Mouse (Mus musculus) neural tube, embryonic 12.5 days (tissue): ENCODE results near the gene Snx27. TPM values are rescaled to one million over a fixed set of nuclear protein-coding genes. Genes with fewer than 3 reads are reported as not detected.

Experiments used
- ATAC-seq: fragments of 200-750 bp; cut with Nextera tagmentation; 2 replicates; pipeline ENCODE4 v1.8.0; 2017; ENCODE audit warnings: low read depth, mild to moderate bottlenecking, moderate TSS enrichment, moderate library complexity; ENCODE audit not compliant: low FRiP score
- H3K27ac ChIP-seq: fragments of 300-500 bp; sonication (generic); 2 replicates; pipeline ENCODE4 v1.5.1; 2016
- H3K27me3 ChIP-seq: fragments of 300-500 bp; sonication (generic); replicated peaks from 2 replicates; pipeline ENCODE4 v1.6.1; 2016; ENCODE audit warnings: mild to moderate bottlenecking
- H3K36me3 ChIP-seq: fragments of 300-500 bp; sonication (generic); 2 replicates; pipeline ENCODE4 v1.6.1; 2016; ENCODE audit warnings: mild to moderate bottlenecking
- H3K4me1 ChIP-seq: fragments of 300-500 bp; sonication (generic); 2 replicates; pipeline ENCODE4 v1.6.1; 2016
- H3K4me2 ChIP-seq: fragments of 300-500 bp; sonication (generic); replicated peaks from 2 replicates; pipeline ENCODE4 v1.6.1; 2016; ENCODE audit warnings: mild to moderate bottlenecking
- H3K4me3 ChIP-seq: fragments of 300-500 bp; sonication (generic); 2 replicates; pipeline ENCODE4 v1.5.1; 2016
- H3K9ac ChIP-seq: fragments of 300-500 bp; sonication (generic); 2 replicates; pipeline ENCODE4 v1.6.1; 2016; ENCODE audit warnings: mild to moderate bottlenecking
- H3K9me3 ChIP-seq: fragments of 300-500 bp; sonication (generic); 2 replicates; pipeline ENCODE4 v1.6.1; 2016; ENCODE audit warnings: mild to moderate bottlenecking
- WGBS: fragments of 180-500 bp; shearing (Covaris S2); methylation state at CpG from one replicate; pipeline ENCODE4 v1.1.7; 2016; 5-methylcytosine and 5-hydroxymethylcytosine counted together
- polyA plus RNA-seq: library from polyadenylated mRNA; unstranded; fragments of >200 nt; fragmentation: Nextera tagmentation; extraction: Ambion mirVana; gene quantifications from 2 replicates; pipeline ENCODE4 v1.2.1, GENCODE M21; 2016

The Snx27 gene
- polyA plus RNA-seq, 1 experiment from 2014 or later, result 66.9 TPM

- Histone ChIP-seq H3K9ac (no peak overlapping the region; the same call in 1 of the 2 replicates), H3K4me1 (peaks cover 68% of the 10 kb centered on the region), H3K9me3 (no peaks in the 10 kb centered on the region), H3K27me3 (peaks cover 6% of the 10 kb centered on the region; the same call in 1 of the 2 replicates), H3K4me3 (no peak overlapping the region), H3K36me3 (peaks cover 47% of the 10 kb centered on the region), H3K4me2 (peak overlapping the region; percentile 55), H3K27ac (peak overlapping the region; percentile 71)
- ATAC-seq, result peak; percentile 94
- WGBS, result 11% methylated on average over 20 of the region's 20 CpGs
Measured at GRCm38 (mm10) chr3:94483790-94484439, 98.6 kb downstream of the Snx27 start.

GRCm38 (mm10) chr3:94482764-94483385 lies 99.6 kb downstream of the Snx27 start:
- Histone ChIP-seq H3K27ac (peak overlapping the region; percentile 71), H3K27me3 (peaks cover 6% of the 10 kb centered on the region; the same call in 1 of the 2 replicates), H3K36me3 (peaks cover 37% of the 10 kb centered on the region), H3K4me2 (peak overlapping the region; percentile 55), H3K9ac (no peak overlapping the region), H3K9me3 (no peaks in the 10 kb centered on the region), H3K4me1 (peaks cover 71% of the 10 kb centered on the region), H3K4me3 (no peak overlapping the region)
- ATAC-seq, result no peak
- WGBS, result 86% methylated on average over 17 of the region's 17 CpGs

- H3K4me3 ChIP-seq, result no peak overlapping the region
- WGBS, result 71% methylated on average over 4 of the region's 4 CpGs
- peaks cover 6% of the 10 kb centered on the region; the same call in 1 of the 2 replicates for H3K27me3 ChIP-seq
- H3K4me1 ChIP-seq, result peaks cover 73% of the 10 kb centered on the region
- peaks cover 23% of the 10 kb centered on the region; the same call in 1 of the 2 replicates for H3K36me3 ChIP-seq
- ATAC-seq, result no peak
- peak overlapping the region; percentile 82 for H3K4me2 ChIP-seq
- H3K9me3 ChIP-seq, result no peaks in the 10 kb centered on the region
- no peak overlapping the region for H3K27ac ChIP-seq
- H3K9ac ChIP-seq, result no peak overlapping the region
Measured at GRCm38 (mm10) chr3:94481429-94481828, 101.1 kb downstream of the Snx27 start.

DNA sequence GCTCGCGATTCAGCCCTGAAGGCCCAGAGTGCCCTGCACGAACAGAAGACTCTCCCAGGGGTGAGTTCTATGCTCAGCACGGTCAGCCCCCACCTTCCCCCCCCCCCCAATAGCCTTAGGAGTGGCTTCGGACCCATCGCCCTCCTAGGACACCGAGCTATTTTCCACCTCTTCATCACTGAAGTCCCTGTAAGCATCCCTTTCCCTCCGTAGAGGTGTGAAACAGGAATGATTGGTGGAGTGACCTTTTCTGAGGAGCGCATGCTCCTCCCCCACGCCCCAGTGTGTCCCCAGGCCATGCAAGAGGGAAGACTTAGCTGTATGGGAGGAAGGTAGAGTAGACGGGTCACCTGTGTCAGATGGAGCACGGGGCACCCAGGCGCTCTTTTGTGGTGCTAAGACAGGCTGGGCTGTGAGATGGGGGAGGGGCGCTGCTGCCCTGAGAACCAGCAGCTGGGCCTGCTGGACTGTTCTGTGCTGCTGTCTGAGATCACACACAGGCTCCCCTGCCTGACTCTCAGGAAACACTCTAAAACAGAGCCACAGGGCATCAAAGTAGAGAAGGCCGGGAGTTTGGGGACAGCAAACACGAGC lies 102.1 kb downstream of the Snx27 start, which contains the start of gene Riiad1:
Gene Riiad1, minus strand, starts transcription at position 51 of the 594 bp plus-strand sequence.
- H3K27ac ChIP-seq, result 0 out of 2 replicates have a peak within 1 kb of the TSS, but pooled peaks have one; percentile 54
- peaks cover 15% of the 10 kb centered on the region; the same call in 1 of the 2 replicates for H3K36me3 ChIP-seq
- no peak for ATAC-seq
- peaks cover 6% of the 10 kb centered on the region; the same call in 1 of the 2 replicates for H3K27me3 ChIP-seq
- H3K9ac ChIP-seq, result peak within 1 kb of the TSS; percentile 86
- H3K9me3 ChIP-seq, result no peaks in the 10 kb centered on the region
- H3K4me2 ChIP-seq, result peak within 1 kb of the TSS; percentile 82
- 12% methylated on average over 16 of the region's 16 CpGs for WGBS
- peaks cover 69% of the 10 kb centered on the region for H3K4me1 ChIP-seq
- peak within 1 kb of the TSS; percentile 59 for H3K4me3 ChIP-seq

DNA sequence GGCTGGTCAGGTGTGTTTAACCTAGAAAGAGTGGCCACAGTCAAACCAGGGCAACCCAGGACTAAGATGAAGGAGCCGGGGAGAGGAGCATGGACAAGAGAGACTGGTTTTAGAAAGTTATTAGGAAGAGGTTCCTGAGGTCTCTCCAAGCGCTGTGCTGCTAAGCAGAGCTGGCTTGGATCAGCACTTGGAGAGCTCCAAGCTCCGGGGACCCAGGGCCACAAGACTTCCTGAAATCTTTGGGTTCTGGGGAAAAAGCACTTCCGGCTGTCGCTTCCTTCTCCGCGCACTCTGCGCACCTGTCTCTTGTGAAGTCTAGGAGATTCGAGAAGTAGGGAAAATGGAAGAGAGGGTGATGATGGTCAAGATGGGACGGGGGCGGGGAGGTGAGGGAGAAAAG lies 103.0 kb downstream of the Snx27 start:
- H3K4me1 ChIP-seq, result peaks cover 61% of the 10 kb centered on the region
- peak overlapping the region; percentile 82 for H3K4me2 ChIP-seq
- ATAC-seq, result no peak
- H3K9me3 ChIP-seq, result no peaks in the 10 kb centered on the region
- H3K4me3 ChIP-seq, result peak overlapping the region; percentile 59
- H3K36me3 ChIP-seq, result peaks cover 9% of the 10 kb centered on the region; the same call in 1 of the 2 replicates
- 11% methylated on average over 10 of the region's 11 CpGs for WGBS
- H3K27ac ChIP-seq, result no peak overlapping the region
- peaks cover 6% of the 10 kb centered on the region; the same call in 1 of the 2 replicates for H3K27me3 ChIP-seq
- H3K9ac ChIP-seq, result peak overlapping the region; percentile 86

DNA sequence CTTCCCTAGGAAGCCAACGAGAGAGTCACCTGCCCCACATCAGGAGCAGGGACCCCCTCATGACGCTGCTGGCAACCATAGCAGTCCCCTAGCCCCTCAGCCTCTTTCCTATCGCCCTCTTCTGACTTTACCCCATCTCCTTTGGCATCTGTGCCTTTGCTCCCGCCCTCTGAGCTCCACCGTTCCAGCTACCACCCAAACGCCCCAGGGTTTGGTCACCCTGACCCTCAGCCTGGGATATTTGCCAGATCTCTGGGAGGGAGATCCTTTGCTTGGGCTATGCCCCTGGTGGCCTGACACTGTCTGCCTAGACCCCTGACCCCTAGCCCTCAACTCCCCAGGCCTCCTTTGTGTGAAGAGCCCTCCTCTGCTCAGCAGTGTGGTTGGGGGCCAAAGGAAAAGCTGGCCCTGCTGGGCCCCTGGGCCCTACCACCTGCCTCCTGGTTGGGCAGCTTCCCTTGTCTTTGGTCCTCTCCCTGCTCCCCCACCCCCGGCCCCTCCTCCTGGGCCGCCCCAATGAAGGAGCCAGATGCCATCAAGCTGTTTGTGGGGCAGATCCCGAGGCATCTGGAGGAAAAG lies 103.8 kb downstream of the Snx27 start:
- WGBS, result 4% methylated on average over 9 of the region's 9 CpGs

GRCm38 (mm10) chr3:94477981-94478422 lies 104.5 kb downstream of the Snx27 start, which contains the start of gene Celf3:
Gene Celf3, plus strand, starts transcription at chr3:94478295.
- ATAC-seq, result peak; percentile 90
- Histone ChIP-seq H3K9ac (peak within 1 kb of the TSS; percentile 86), H3K27me3 (peaks cover 6% of the 10 kb centered on the region; the same call in 1 of the 2 replicates), H3K4me3 (peak within 1 kb of the TSS; percentile 59), H3K4me1 (peaks cover 48% of the 10 kb centered on the region), H3K36me3 (peaks cover 9% of the 10 kb centered on the region; the same call in 1 of the 2 replicates), H3K27ac (peak within 1 kb of the TSS; percentile 54), H3K4me2 (peak within 1 kb of the TSS; percentile 82), H3K9me3 (no peaks in the 10 kb centered on the region)
- WGBS, result under 1% methylated on average over 14 of the region's 14 CpGs

More for the DNA sequence above, 103.8 kb downstream of the Snx27 start:
- peak overlapping the region; percentile 59 for H3K4me3 ChIP-seq
- H3K36me3 ChIP-seq, result peaks cover 9% of the 10 kb centered on the region; the same call in 1 of the 2 replicates
- peaks cover 6% of the 10 kb centered on the region; the same call in 1 of the 2 replicates for H3K27me3 ChIP-seq
- peak; percentile 19 for ATAC-seq
- H3K4me1 ChIP-seq, result peaks cover 53% of the 10 kb centered on the region
- peak overlapping the region; percentile 82 for H3K4me2 ChIP-seq
- H3K27ac ChIP-seq, result peak overlapping the region; percentile 54
- H3K9me3 ChIP-seq, result no peaks in the 10 kb centered on the region
- peak overlapping the region; percentile 86 for H3K9ac ChIP-seq

- peaks cover 47% of the 10 kb centered on the region for H3K4me1 ChIP-seq
- 34% methylated on average over 4 of the region's 4 CpGs for WGBS
- H3K4me2 ChIP-seq, result peak overlapping the region; percentile 82
- peaks cover 9% of the 10 kb centered on the region; the same call in 1 of the 2 replicates for H3K36me3 ChIP-seq
- H3K9ac ChIP-seq, result peak overlapping the region; percentile 52
- peak overlapping the region; percentile 59 for H3K4me3 ChIP-seq
- peaks cover 6% of the 10 kb centered on the region; the same call in 1 of the 2 replicates for H3K27me3 ChIP-seq
- H3K9me3 ChIP-seq, result no peaks in the 10 kb centered on the region
- ATAC-seq, result 0 out of 2 replicates have a peak, but pooled peaks have one; percentile 0
- H3K27ac ChIP-seq, result peak overlapping the region; percentile 32
Measured at GRCm38 (mm10) chr3:94477444-94477843, 105.1 kb downstream of the Snx27 start.

DNA sequence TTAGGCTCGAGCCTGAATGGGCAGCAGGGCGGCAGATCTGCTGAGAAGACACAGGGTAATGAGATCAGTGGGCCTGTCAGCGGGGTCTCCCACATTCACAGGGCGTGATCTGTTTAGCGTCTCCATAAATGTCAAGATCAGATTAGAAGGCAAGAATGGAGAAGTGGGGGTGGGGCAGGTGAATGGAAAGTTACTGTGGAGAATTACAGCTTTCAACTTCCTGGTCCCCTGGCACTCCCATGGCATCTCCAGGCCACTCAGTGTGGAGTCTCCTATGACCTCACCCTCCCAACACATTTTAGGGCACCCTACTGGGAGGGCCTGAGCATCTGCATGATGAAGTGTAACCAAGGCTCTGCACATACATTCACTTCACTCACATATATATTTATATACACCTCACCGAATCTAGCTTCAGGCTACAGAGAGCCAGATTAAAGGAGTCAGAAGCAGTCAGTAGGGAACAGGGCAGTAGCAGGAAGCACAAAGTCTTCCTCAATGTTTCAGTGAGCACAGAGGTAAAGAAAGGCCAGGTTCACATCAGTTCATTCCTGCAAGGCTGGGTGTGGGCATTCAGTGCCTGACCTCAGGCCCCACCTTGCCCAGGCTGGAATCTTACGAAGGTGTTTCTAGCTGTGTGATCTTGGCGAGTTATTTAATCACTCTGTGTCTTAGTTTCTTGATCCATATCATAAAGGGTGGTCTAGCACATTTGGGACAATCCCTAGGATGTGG lies 106.0 kb downstream of the Snx27 start:
- H3K27ac ChIP-seq, result no peak overlapping the region
- peaks cover 6% of the 10 kb centered on the region; the same call in 1 of the 2 replicates for H3K27me3 ChIP-seq
- peaks cover 6% of the 10 kb centered on the region; the same call in 1 of the 2 replicates for H3K36me3 ChIP-seq
- no peak for ATAC-seq
- 58% methylated on average over 8 of the region's 8 CpGs for WGBS
- peaks cover 44% of the 10 kb centered on the region for H3K4me1 ChIP-seq
- no peak overlapping the region for H3K4me3 ChIP-seq
- no peak overlapping the region for H3K4me2 ChIP-seq
- no peak overlapping the region for H3K9ac ChIP-seq
- no peaks in the 10 kb centered on the region for H3K9me3 ChIP-seq

GRCm38 (mm10) chr3:94473567-94474232 lies 108.8 kb downstream of the Snx27 start:
- Histone ChIP-seq H3K4me1 (peaks cover 25% of the 10 kb centered on the region), H3K9ac (no peak overlapping the region), H3K4me2 (no peak overlapping the region), H3K27me3 (no peaks in the 10 kb centered on the region), H3K9me3 (no peaks in the 10 kb centered on the region), H3K4me3 (no peak overlapping the region), H3K36me3 (no peaks in the 10 kb centered on the region), H3K27ac (no peak overlapping the region)
- whole genome bisulfite sequencing, result 88% methylated on average over 5 of the region's 5 CpGs
- ATAC-seq, result no peak

GRCm38 (mm10) chr3:94473115-94473505 lies 109.4 kb downstream of the Snx27 start:
- no peak overlapping the region for H3K9ac ChIP-seq
- peaks cover 25% of the 10 kb centered on the region for H3K4me1 ChIP-seq
- 53% methylated on average over 10 of the region's 10 CpGs for WGBS
- H3K27me3 ChIP-seq, result no peaks in the 10 kb centered on the region
- peak overlapping the region; percentile 61 for H3K4me2 ChIP-seq
- H3K9me3 ChIP-seq, result no peaks in the 10 kb centered on the region
- no peak for ATAC-seq
- no peaks in the 10 kb centered on the region for H3K36me3 ChIP-seq
- H3K27ac ChIP-seq, result no peak overlapping the region
- H3K4me3 ChIP-seq, result no peak overlapping the region
